Mouse (Mus musculus) small intestine, adult 2 months (tissue): ENCODE data around the gene Pacsin3.

Experiments used
- CTCF ChIP-seq: fragments of 200-500 bp; IDR thresholded peaks from 2 replicates; pipeline ENCODE4 v1.5.1; 2012; ENCODE audit warnings: low read depth, mild to moderate bottlenecking, control low read depth, inconsistent platforms, low read length, moderate library complexity, mixed read lengths; ENCODE audit not compliant: insufficient replicate concordance, insufficient read length; ENCODE audit errors: extremely low read depth
- POLR2A ChIP-seq: fragments of 200-500 bp; IDR thresholded peaks from 2 replicates; pipeline ENCODE4 v1.6.1; 2012; ENCODE audit warnings: low read depth, mild to moderate bottlenecking, control low read depth, inconsistent platforms, low read length, moderate library complexity

GRCm38 (mm10) chr2:91269687-91270133, 14.0 kb downstream of the Pacsin3 start:
- TF ChIP-seq CTCF, result no peak
- TF ChIP-seq POLR2A, result no peak
